Mouse (Mus musculus) kidney, adult 9 months (tissue): ENCODE measurements at regions not wholly inside any gene's neighbourhood (a gene's known extent, or its start where the extent isn't known, plus 50 kb on each side); places are given as distances from the start of the nearest gene placed in this dataset.

Source experiments
- DNase-seq: peaks from one replicate; pipeline ENCODE4 v3.0.0; 2022

DNA sequence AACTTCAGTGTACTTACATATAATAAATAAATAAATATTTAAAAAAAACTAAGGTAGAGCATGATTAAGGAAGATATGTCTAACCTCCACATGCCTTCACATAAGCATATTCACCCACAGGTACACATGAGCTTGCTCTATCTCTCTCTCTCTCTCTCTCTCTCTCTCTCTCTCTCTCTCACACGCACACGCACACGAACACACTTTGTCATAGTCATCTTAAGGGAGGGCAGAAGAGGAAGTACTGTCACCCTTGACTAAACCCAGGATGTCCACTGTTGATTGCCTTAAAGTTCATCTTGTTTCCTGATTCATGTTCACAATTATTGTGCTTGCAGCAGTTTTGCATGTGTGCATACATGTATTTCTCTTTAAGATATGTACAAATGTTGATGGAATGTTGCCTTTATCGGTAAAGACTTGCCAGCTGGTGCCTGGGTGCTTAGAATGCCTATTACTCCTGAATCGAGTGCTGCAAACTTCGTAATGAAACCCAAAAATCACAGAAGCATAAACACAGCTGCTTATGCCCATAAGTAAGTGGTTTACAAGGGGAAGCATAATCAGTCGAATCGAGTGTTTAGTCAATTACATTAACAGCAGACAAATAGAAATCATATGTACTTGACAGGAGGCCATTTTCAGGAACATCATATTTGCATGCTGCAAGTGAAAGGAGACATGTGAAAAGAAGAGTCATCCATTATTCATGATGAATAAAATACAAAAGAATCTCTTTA is 84.3 kb downstream of the Tmem168 start:
- DNase-seq: no peak

- no peak for DNase-seq
Measured at GRCm38 (mm10) chr6:13514126-13514525, 93.8 kb downstream of the Tmem168 start.

DNA sequence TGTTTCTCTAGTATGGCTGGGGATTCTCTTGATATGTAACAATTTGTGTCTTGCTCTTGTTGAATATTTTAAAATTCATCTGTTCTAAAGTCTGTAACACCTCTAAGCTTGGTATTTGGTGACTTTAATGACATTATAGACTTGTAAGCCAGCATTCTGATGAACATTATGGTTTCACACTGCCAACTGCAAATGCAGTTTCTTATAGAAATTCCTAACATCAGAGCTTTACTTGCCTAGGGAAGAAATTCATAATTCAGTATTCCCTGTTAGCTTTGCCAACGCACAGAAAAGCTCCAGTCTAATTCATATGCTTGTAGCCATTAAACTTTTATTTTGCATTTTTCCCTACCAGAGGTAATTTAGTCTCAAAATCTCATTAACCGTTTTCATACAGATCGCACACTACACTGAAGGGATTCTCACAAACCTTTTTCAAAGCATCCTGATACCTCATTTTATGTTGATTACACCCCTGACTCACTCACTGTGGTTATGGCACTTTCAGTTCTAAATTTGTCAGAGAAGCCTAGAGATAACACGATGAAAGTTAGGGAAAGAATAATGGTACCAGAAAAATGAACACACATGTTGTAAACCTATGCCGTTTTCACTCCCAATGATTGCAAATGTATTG is 131.3 kb downstream of the Tmem168 start:
- no peak for DNase-seq

DNA sequence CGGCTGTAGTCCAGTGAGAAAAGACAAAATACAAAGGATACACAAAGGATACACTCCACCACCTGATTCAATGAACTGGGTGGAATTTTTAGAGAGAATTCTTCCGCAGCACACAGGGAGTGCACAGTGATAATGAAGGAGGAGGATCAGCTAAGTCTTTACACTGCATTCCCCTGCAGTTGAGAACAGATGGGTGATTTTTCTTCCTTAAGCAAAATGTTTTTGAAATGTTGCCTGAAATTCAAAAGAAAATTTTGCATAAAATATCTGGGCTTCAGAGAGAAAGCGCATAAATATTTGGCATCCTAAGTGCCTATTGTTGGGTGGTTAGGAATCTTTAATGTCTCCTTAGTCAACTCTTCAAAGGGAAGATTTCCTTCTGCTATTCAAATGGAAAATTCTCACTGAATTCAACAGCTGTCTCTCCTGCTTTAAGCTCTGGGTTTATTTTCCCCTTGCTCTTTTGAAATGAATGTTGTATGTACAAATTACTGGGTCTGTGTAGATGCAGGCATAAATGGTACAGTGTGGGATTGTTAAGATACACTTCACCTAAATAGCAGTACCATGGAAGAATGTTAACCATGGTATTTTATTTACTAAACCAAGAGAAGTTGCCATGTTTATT is 158.6 kb downstream of the Tmem168 start:
- no peak for DNase-seq

DNA sequence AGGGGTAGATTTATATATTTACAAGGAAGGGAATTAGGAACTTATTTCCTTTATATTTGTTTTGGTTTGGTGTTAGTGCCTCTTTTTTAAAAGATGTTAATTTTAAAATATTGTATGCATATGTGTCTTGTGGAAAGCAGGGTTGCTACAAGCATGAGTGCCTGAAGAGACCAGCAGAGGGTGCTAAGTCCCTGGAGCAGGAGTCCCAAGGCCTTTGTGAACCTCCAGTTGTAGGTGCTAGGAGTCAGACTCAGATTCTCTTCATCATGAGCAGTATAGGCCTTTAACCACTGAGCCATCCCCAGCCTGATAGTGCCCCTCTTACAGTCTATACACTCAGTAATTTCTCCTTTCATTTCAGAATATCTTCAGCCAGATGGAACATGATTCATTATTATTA is 189.0 kb upstream of the Vwde start:
- DNase-seq: peak; percentile 15

DNA sequence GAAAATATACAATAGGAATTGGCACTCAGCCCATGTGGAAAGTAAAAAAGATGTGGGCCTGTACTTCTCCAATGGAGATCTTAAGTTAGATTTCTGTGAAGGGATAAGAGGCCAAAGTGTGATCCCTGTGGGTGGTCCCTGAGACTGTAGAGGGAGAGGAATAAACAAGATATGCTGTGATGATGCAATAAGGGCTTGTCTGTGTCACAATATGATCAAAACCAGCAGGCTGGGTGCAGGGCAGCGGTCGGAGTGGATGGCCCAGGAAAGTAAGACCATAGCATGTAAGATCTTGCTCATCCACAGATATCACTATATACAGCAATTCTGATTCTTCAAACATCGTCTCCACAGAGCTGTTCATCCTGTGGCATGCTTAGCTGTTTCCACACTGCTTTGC is 188.3 kb upstream of the Vwde start:
- no peak for DNase-seq

DNA sequence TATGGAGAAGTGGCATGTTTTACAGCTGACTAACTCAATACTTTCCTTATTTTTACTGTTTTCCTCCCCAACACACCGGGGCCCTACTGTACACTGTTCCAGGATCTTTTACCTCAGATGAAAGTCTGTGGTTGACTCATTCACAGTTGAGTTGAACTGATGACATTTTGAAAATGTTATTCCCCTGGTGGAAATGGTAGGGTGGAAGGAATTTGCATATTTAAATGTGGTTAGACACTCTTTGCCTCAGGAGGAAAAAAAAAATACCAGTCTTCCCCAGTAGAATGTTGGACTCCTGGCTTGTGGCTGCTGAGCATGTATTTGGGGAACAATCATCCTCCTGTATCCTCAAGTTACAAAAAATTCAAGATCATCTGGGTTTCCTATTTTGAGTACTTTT is 159.7 kb upstream of the Vwde start:
- no peak for DNase-seq

- DNase-seq: no peak
Measured at GRCm38 (mm10) chr6:13383211-13383610, 158.4 kb upstream of the Vwde start.

GRCm38 (mm10) chr6:13380819-13381218 is 156.1 kb upstream of the Vwde start:
- DNase-seq: no peak

- no peak for DNase-seq
Measured at GRCm38 (mm10) chr6:13379727-13380126, 155.0 kb upstream of the Vwde start.

GRCm38 (mm10) chr6:13373896-13374295 is 149.1 kb upstream of the Vwde start:
- no peak for DNase-seq

- no peak for DNase-seq
Measured at GRCm38 (mm10) chr6:13369709-13370296, 145.0 kb upstream of the Vwde start.
